Mouse (Mus musculus) adrenal gland, postnatal 25 days (tissue): ENCODE results near the gene Hist2h2bb. TPM values are rescaled to one million over a fixed set of nuclear protein-coding genes. Genes with fewer than 3 reads are reported as not detected.
"Not testable (repeated sequence)": the region's sequence is repeated elsewhere in the genome, so short reads cannot be mapped to it uniquely, and the experiment has no call there.

Experiments used
- DNase-seq: peaks from one replicate; pipeline ENCODE4 v3.0.0; 2021; ENCODE audit warnings: mixed read lengths
- total RNA-seq: library from RNA; stranded (reverse); gene quantifications from 2 replicates; pipeline ENCODE4 v1.2.3, GENCODE M21; 2021

Hist2h2bb gene
- total RNA-seq, 1 experiment from 2014 or later = 170 TPM

- DNase-seq = peak; percentile 34
Observed at GRCm38 (mm10) chr3:96263558-96264403, 5.8 kb upstream of the Hist2h2bb start.

- no peak for DNase-seq
Observed at GRCm38 (mm10) chr3:96264404-96264949, 5.1 kb upstream of the Hist2h2bb start.

- DNase-seq = no peak
Observed at GRCm38 (mm10) chr3:96266132-96266710, 3.3 kb upstream of the Hist2h2bb start.

- DNase-seq = no peak
Observed at GRCm38 (mm10) chr3:96267541-96267940, 2.0 kb upstream of the Hist2h2bb start.

GRCm38 (mm10) chr3:96268051-96268775 is 1.3 kb upstream of the Hist2h2bb start, which contains the start of gene Hist2h3b:
TSS of gene Hist2h3b (plus strand) at chr3:96268654.
- DNase-seq = peak; percentile 77

- DNase-seq = not testable (repeated sequence)
Observed at GRCm38 (mm10) chr3:96268776-96269378, 675 bp upstream of the Hist2h2bb start.

GRCm38 (mm10) chr3:96273591-96274465 is 4.3 kb downstream of the Hist2h2bb start:
- DNase-seq = no peak

- no peak for DNase-seq
Observed at GRCm38 (mm10) chr3:96277428-96277799, 7.9 kb downstream of the Hist2h2bb start.

GRCm38 (mm10) chr3:96277800-96278624 is 8.5 kb downstream of the Hist2h2bb start:
- peak; percentile 88 for DNase-seq

- DNase-seq = no peak
Observed at GRCm38 (mm10) chr3:96280660-96281059, 11.1 kb downstream of the Hist2h2bb start.

GRCm38 (mm10) chr3:96284457-96284856 is 14.9 kb downstream of the Hist2h2bb start:
- DNase-seq = no peak

- not testable (repeated sequence) for DNase-seq
Observed at GRCm38 (mm10) chr3:96287334-96287733, 17.8 kb downstream of the Hist2h2bb start.

GRCm38 (mm10) chr3:96289201-96289600 is 19.6 kb downstream of the Hist2h2bb start:
- DNase-seq = no peak

- DNase-seq = not testable (repeated sequence)
Observed at GRCm38 (mm10) chr3:96290727-96291126, 21.2 kb downstream of the Hist2h2bb start.

- no peak for DNase-seq
Observed at GRCm38 (mm10) chr3:96292641-96293040, 23.1 kb downstream of the Hist2h2bb start.

GRCm38 (mm10) chr3:96293368-96293767 is 23.8 kb downstream of the Hist2h2bb start:
- no peak for DNase-seq

- DNase-seq = no peak
Observed at GRCm38 (mm10) chr3:96293787-96294186, 24.2 kb downstream of the Hist2h2bb start, which contains the start of gene Fcgr1. TSS of gene Fcgr1 (minus strand) at chr3:96293969.

- no peak for DNase-seq
Observed at GRCm38 (mm10) chr3:96298360-96298759, 28.8 kb downstream of the Hist2h2bb start.

GRCm38 (mm10) chr3:96299562-96299961 is 30.0 kb downstream of the Hist2h2bb start:
- DNase-seq = no peak
